Mouse (Mus musculus): ENCODE results near the gene Nnat.

Gene Nnat

DNA sequence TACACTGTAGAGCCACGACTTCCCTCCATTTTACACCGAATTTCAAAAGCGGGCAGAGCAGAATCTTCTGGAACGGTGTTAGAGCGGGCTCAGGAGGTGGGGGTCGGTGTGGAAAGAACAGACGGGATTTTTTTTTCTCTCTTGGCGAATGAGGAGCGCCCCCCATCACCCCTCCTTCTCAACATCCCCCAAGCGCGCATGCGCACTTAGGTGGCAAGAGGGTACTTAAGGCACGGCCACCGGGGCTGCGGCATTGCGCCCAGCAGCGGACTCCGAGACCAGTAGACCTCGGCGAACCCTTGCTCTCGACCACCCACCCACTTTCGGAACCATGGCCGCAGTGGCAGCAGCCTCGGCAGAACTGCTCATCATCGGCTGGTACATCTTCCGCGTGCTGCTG is at the start of gene Nnat:
Gene Nnat (plus strand): TSS at position 221 of the 400 bp plus-strand sequence.
- peak; percentile 85 for DNase-seq

DNA sequence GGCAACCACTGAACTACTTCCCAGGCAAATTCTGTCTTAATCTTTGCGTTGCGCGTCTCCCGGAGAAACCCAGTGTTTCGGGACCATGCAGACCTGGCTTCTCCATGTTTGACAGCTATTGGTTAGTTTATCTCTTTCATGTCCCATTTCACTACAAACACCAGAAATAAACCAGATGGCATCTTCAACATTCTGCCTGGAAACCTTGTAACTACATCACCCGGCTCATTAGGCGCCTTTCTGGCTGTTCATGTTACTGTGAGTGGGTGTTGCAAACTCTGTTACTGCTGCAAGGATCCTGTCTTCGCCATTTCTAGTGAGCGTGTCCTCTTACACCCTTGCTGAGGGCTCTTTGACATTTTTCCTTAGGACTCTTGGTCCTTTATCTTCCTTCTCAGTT is 47.0 kb upstream of the Nnat start:
- no peak for DNase-seq

DNA sequence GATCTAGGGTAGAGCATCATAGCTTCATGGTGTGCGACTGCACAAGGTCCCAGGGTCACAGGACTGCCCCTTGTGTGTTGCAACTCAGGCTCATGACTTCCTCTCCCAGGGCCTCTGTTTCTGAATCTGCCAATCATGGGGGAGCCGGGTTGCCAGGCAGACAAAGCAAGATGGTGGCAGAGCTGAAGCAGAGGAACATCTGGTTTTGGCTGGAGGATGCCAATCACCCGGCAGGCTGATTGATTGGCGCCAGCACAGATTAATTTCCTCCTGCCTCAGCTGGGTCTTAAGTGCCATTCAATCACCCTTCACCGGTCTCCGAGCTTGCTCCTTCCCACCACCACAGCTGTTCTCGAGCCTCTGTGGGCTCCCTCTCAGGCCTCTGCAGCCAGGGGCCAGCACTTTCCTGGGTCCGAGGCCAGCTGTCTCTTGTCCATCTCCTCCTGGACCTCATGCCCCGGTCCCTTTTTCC is 46.1 kb upstream of the Nnat start:
- no peak for DNase-seq

DNA sequence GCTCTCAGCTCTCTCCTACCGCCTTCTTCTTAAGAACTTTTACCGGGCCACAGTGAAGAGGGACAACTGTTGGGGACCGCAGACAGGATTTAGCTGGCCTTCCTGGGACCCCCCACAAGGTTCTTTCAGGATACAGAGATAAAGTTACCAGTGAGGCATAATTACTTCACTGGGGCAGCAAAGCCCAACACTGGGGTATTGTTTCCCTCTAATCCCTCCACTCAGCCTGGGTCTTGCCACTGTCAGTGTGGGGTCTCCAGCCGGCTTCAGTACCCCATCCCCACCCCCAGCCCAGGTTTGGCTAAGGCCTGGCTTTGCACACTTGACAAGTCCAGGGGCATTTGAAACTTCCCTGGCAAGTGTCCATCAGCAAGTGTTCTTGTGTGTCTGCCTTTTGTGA is 45.5 kb upstream of the Nnat start:
- DNase-seq: no peak

DNA sequence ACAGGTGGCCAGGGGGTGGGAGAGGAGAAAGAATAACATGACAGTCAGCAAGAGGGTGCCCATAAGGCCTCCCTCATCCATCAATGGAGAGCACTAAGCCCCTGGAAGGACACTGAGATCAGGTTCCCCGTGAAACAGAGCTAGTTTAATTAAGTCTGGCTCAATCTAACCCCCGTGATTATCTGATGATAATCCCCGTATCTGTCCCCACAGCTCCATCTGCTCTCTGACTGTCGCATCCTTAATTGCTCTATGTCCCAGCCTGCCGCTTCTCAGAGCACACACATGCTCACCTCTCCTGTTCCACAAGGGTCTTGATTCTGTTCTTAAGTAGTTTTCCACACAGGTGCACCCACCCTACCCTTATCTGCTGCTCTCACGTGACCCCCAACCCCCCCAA is 42.4 kb upstream of the Nnat start:
- DNase-seq: no peak

DNA sequence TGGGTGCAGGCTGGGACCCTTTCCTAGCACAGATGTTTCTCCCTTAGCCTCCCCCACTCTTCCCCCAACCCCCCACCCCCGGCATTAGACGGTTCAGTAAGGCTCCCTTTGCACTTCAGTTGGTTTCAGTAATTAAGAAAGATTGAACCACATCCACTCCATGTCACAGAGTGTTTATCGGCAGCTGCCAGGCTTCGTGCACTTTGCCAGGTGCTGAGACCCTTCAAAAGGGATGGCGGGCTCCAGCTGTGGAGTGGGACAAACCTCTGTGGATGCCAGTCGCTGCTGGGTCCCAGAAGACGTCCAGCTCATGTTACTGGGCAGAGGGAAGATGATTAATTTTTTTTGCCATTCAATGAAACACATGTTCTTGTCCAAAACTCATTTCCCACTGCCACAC is 41.4 kb upstream of the Nnat start:
- no peak for DNase-seq

DNA sequence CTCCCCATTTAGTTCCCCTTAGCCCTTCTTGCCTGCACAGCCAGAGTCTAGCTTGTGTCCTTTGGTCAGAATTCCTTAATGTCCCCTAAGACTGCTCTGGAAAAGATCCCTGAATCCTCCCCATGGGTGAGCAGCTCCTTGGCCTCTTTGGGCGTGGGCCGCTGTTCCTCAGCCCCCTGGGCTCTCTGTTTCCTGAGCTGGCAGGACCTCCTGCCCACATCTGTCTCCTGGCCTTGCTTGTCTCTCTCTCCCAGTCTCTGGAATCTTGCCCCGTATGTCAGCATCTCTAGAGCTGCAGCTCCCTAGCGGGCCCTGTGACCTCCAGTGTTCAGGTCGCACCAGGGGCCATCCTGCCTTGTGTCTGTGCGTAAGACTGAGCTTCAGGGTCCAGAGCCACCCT is 40.4 kb upstream of the Nnat start:
- no peak for DNase-seq

DNA sequence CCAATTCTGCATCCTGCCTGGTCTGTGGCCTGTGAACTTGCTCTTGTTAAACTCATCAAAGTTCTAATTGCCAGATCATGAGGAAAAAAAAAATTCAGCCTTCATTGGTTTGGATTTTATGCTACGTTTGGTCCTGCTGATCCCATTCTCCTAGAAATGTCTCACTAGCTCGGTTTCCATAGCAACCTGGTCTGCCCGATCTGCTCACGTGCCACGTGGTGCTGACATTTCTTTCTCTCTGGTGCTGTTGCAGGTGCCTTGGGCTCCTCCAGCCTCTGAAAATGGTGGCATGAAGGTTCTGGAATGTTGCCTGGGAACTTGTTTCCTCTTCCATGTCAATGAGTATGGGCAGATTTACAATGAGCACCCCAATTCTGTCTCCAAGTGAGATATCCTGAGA is 39.4 kb upstream of the Nnat start:
- DNase-seq: no peak

DNA sequence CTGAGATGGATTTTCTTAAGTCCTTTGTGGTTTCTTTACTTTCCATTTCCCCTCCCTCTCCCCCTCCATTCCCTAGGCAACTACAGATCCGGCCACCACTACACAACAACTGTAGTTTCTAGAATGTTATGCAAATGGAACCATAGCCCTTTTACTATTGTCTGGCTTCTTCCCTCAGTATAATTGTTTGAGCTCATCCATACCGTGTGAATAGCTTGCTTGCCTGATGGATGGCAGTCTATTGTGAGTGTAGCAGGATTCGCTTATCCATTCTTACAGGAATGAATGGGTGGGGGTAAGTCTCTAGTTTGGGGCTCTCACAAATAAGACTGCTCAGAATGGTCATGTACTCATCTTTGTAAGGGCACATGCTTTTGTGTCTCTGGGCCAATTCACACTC is 37.3 kb upstream of the Nnat start:
- no peak for DNase-seq

DNA sequence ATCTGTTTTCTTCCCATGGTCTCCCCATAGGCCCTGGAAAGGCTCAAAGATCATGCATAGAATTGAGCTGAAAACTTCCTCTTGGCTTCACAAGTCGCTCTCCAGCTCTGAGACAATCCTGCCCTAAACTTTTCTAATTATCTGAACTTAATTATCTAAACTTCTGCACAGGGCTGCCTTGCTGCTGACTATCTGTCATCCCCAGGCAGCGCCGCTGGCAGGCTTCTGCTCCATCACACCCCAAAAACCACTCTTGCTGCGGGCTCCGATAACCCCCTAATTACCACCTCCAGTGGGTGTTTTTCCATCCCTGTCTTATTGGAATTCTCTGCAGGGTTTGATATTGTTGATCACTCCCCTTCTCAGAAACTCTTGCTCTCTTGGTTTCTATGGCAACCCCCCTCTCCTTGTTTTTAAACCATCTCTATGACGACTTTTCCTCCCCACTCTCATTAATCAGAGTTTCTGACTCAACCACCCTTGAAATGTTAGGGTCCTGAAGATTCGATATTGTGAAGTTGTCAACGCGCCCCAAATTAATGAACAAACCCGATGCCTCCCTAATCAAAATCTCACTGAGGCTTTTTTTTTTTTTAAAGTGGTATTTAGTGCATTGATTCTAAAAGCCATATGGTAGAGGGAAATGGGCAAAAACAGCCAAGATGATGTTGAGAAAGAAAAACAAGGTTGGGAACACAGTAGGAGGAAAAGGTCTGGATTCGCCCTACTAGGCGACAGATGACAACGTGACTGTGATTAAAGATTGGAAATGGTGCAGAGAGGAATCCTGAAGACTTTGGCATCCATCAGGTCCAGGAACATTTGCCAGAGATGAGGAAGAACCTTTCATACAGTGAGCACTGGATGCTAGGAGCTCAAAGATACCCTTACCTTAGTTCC is 29.6 kb upstream of the Nnat start:
- DNase-seq: no peak

DNA sequence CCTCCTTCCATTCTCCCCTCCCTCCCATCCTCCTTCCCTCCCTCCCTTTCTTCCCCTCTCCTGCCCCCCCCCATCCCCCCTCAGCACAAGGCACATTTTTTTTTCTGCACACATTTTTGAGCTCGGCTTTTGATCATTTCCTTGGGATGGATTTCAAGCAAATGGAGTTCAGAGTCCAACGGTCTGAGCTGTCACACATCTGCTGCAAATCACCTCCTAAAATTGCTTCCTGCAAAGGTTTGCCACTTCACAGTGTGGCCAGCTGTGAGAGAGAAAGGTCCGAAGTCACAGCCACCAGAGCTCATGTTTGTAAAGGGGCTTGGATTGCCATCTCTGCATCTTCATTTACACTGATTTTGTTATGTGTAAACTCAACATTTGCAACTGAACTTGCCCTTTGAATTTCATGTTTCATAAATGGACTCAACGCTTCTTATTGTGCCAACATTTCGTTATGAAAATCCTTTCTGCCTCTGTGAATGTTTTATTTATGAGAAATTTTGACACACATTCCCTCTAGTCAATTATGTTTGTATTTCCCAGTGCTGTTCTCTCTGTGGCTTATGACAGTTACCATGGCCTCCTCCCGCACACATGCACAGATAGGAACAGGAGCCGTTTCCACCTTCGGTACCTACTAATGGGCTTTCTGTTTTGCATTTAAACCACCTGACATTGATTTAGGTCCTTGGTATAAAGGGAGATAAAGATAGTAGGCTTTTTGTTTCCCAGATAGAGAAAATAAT is 28.0 kb upstream of the Nnat start:
- no peak for DNase-seq

DNA sequence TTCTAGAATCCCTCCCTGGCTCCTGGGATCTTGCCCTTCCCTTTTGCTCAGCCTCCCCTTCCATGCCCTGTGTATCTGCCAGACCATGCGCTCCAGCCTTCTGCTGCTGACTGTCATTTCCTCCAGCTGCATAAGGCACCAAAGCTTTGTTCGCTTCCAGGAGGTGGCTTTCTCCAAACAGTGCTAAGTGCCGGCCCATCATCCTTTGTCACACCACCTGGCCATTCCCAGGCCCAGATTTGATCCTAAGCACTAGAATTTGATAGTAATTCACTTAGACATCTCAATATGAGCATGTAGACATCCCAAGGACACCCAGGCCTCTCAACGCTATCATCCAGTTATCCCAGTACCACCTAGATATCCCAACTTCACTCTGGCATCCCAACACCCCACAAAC is 25.7 kb upstream of the Nnat start:
- DNase-seq: no peak

DNA sequence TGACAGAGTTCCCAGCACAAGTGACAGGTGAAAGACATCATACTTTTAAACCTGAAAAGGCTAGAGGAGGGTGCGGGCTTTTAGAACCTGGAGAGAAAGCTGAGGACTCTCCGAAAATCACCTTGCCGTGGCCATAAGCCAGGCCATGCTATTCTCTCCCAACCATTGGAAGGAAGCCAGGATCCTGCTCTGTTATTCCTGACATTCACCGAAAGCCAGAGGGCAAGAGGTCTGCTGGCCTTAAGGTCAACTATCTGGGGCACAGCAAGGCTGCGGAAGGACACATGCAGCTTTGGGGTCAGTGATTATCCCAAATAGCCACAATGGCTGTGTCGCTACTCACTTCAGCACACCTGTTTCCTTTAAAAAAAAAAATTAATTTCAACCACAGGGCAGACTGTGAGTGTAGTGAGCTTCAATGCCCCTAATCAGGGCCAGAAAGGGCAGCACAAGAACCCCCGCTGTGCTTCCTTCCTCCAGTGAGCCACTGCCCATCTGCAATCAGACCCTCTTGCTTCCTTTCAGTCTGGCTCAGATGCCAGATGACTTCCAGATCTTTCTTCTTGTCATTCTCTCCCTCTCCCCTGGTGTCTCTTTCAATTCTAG is 23.3 kb upstream of the Nnat start:
- DNase-seq: no peak

DNA sequence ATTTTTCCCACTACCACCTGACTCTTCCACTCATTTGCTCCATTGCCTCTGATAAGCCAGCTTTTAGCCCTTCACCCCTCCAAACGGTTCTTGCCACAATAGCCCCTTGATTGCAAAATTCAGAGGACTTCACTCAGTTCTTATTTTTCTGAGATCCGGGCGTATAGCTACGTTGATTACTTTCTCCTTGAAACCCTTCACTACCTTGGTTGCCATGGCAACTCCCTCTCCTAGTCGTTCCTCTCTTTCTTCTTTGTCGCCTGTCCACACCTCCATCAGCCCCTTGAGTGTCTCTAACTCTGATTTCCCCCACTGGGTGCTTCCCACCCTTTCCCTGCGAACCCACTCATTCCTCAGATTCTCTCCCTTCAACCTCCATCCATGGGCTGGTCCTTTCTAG is 22.8 kb upstream of the Nnat start:
- no peak for DNase-seq

DNA sequence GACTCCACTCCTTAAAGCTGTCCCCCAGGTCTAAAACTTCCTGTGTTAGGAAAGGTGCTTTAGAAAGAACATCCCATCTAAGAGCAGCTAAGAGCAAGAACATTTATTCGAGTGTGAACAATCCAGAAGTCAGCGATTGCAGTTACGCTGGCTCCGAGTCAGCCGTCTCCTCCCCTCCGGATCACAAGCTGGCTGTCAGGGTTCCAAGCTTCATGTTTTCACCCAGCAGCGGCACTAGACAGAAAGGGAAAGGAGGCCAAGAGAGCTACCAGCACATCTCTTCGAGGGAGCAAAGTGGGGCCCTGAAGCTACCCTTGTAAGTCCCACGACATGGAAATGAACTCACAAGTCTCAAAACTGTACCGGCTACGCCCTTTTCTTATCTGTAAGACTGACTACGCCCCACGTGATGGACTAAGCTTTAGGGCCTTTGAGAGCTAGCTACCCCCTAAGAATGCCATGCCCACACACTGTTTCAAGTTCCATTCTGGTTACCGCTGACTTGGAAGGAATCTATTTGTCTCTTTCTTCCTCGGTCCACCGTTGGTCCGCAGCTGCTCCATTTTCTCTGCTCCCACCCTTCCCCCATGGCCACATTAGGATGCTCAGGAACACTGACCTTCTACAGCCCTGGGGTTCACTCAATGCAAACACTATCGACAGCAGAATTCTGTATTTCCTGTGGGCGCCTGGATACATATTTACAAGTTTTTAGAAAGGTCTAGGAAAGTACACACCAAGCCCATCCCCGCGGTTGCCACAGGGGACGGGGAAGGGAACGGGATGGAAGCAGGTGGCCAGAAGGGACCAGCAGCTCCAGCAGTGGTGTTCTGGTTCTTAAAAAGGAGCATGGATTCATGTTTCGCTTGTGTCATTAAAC is 19.6 kb upstream of the Nnat start:
- DNase-seq: peak; percentile 54

DNA sequence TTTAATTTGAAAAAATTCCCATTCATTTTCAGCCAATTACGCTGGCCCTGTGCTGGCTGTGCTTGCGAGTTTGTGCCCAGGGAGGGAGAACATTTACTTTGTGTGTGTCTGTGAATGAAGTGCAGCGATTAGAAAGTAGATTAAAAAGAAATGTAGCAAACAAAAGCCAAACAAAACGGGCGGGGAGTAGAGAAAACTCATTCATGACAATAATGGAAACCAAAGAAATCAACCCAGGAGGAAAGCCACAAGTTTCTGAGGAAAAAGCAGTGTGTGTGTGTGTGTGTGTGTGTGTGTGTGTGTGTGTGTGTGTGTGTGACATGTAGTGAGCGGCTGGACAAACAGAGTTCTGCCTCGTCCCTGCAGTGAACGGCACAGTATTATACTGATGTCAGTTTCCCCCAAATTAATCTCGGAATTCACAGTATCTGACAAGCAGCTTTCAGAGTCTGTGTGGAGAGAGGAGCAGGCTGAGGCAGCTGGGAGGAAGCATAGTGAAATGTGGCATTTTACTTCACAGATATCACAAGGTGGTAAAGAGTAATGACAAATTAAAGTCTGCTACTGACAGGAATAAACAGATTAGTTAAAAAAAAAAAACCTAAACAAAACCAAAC is 18.8 kb upstream of the Nnat start:
- DNase-seq: no peak

DNA sequence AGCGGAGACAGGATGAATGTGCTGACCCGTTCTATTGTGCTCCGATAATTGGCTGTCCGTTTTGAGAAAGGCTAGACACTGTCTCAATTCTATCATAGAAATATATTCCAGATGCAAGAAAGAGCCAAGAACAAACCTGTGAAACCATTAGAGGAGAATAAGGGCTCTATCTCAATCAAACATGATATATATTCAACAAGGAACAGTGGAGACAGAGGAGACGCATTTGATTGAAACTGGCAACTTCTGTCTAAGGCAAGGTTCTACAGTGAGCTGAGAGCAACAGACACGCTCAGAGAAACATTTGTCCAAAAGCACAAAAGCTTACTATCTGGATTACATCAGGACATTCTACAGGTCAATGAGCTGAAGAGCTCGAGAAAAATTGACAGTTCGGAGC is 18.2 kb upstream of the Nnat start:
- no peak for DNase-seq

DNA sequence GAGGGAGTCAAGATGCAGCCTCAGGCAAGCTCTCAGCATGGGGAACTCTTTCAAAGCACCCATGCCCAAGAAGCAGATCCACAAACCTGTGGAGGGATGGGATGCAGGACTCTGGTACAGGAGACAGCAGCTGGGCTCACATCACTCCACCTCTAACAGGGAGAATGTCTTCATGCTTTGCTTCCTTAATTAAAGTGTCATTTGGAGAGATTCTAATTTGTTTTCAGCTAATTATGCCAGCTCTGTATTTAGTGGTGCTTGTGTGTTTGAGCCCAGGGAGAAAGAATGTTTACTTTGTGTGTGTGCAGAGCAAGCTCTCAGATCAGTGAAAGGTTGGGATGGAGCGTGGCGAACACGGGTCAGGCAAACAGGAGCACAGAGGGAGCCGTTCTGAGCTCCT is 17.5 kb upstream of the Nnat start:
- DNase-seq: no peak

DNA sequence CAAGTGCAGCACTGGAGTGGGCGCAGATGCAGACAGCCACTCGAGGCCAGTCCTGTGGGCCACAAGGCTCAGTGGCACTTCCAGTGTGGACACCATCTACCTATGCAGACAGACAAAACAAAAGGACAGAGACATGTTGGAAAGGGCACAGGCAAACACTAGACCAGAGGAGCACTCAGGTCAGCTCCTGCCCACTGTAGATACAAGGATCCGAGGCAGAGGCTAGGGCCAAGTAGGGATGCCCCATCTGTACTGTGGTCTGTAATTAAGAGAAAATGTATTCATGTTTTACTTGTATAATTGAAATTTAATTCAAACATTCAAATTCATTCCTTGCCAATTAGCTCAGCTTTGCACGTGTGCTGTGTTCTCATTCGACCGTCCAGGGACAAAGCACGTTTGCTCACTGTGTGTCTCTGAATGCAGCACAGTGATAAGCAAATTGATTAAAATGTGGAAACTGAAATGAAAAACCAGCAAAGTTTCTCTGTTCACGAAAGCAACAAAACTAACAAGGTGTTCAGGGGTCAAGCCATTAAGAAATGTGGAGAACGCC is 15.5 kb upstream of the Nnat start:
- DNase-seq: no peak

DNA sequence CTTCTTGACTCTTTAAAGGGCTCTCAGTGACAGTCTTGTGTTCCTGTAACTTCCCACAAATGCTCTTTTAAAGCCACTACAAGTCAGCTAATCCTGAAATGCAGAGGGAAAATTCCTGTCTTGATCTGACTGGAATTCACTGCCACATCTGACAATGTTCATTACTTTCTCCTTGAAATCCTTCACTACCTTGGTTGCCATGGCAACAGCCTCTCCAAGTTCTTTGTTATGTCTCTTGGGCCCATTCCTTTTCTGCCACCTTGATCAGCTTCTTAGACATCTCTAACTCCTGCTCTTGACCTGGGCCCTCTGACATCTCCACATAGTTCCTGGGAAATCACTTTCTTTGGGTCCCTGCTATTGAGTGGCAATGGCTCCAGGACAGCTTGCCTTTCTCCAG is 13.2 kb upstream of the Nnat start:
- no peak for DNase-seq

DNA sequence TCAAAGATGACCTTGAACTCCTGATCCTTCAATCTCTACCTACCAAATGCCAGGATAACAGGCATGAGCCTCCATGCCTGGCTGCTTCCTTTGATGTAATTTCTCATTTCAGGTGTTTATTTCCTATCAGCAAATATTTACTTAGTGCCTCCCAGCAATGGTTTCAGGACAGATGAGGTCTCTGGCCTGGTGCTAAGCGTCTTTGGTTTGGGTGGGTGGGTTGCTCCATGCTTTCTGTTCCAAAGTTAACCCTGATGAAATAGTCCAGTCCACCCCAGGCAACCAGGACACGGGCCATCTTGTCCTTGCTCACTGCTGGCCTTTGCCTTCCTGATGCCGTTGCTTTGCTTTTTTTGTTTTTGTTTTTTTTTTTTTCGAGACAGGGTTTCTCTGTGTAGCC is 9.6 kb upstream of the Nnat start:
- DNase-seq: no peak
